Mouse (Mus musculus) mature B cell (primary cell): ENCODE measurements around the gene Becn1.

ENCODE experiments used
- in situ Hi-C: fragments of 300-500 bp; cut with MboI; formaldehyde crosslinking; loops from 2 replicates; pipeline ENCODE4 v1.14.3; 2019

Becn1 gene

GRCm38 (mm10) chr11:101264954-101265471, 37.1 kb downstream of the Becn1 start:
- in situ Hi-C loops: no loop called here

DNA sequence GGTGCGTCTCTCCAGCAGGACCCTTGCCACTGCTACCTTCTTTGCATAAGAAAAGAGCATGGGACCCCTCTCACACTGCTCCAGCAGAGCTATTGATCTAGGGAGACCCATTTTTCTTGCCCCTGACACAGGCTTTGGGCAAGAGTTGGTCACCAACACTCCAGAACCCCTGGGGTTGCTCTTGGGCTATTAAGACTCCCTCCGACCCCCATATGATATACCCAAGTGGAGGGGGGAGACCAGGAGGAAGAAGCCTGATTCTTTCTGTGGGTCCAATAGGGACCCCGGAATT, 38.2 kb downstream of the Becn1 start:
- in situ Hi-C loops: no loop called here

- in situ Hi-C loops: no loop called here
Observed at GRCm38 (mm10) chr11:101263138-101263988, 38.7 kb downstream of the Becn1 start.

- in situ Hi-C loops: no loop called here
Observed at GRCm38 (mm10) chr11:101262272-101262967, 39.7 kb downstream of the Becn1 start.

DNA sequence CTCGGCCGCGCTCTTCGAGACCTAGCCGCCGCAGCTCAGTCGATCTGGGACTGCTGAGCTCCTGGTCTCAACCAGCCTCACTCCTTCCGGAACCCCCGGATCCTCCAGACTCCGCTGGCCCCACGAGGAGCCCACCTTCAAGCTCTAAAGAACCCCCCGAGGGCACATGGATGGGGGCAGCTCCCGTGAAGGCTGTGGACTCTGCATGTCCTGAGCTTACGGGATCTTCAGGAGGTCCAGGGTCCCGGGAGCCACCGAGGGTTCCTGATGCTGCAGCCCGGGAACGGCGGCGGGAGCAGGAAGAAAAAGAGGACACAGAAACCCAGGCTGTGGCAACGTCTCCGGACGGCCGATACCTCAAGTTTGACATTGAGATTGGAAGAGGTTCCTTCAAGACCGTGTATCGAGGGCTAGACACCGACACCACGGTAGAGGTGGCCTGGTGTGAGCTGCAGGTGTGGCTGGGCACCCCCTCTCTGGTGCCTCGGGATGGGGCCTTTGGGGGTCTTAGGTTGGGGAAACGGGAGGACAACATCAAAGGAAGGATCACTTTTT, 41.2 kb downstream of the Becn1 start:
- in situ Hi-C loops: no loop called here

DNA sequence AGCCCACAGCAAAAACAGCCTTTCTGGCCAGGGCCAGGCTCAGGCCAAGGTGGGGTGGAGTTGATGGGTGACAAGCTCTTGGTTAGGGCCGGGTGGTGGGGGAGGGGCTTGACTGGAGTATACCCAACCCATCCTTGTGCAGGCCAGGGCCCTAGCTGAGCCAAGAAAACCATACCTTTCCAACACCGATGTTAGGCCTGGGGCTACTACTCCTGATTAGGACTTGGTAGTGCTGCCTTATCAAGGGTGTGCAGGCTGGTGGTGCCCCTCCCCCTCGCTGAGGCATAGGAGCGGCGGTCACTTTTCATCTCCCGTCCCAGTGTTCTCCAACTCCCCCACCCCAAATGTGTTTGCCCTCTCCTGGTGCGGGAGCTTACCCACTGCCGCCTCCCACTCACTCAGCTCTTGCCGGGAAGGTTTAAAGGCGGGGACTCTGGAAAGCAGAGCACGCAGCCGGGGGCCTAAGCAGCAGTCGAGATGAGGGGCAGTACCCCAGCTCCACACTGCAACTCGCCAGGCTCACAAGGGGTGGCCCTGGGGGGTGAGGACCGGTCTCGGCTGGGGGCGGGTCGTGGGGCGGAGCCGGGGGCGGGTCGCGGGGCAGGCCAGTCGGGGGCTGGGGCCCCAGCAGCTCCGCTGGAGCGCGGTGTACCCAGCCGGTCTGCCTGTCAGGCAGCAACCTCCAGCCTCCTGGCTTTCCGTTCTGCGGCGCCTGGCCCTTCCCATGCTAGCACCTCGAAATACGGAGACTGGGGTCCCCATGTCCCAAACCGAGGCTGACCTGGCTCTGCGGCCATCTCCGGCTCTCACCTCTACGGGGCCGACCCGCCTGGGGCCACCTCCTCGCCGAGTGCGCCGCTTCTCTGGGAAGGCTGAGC, 41.9 kb downstream of the Becn1 start, which contains the start of gene Wnk4:
TSS of gene Wnk4 (plus strand) at position 620 of the 878 bp plus-strand sequence.
- in situ Hi-C loops: no loop called here

- in situ Hi-C loops: no loop called here
Observed at GRCm38 (mm10) chr11:101259261-101259712, 42.8 kb downstream of the Becn1 start.

GRCm38 (mm10) chr11:101255826-101256775, 46.0 kb downstream of the Becn1 start:
- in situ Hi-C loops: no loop called here

DNA sequence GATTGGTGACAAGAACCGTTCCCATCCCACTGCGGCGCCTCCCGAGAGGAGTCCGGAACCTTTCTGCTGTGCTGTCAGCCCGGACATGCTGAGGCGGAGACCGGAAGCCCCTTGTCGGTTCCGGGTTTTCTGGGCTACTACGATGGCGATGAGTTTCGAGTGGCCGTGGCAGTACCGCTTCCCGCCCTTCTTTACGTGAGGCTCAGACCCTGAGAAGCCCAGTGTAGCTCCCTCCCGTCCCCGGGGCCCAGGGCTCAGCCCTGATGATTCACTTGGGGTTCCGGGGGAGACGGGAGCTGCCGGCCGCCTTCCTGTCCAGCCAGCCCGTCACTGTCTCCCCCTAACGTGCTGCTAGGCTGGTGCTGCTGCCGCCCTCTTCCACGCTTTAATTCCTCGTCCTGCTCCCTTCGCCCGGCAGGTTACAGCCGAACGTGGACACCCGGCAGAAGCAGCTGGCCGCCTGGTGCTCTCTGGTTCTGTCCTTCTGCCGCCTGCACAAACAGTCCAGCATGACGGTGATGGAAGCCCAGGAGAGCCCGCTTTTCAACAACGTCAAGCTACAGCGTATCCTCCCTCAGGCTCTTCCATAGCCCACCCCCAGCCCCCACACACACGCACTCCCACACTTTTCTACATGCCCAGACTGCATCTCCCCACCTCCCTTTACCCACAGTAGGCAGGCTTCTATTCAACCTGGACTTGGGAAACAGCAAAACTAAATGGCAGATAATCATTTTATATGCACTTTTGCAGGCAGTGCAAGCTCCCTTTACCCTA, 48.3 kb downstream of the Becn1 start, which contains the start of gene Vps25:
TSS of gene Vps25 (plus strand) at position 95 of the 777 bp plus-strand sequence.
- in situ Hi-C loops: no loop called here

- in situ Hi-C loops: no loop called here
Observed at GRCm38 (mm10) chr11:101252941-101253340, 49.1 kb downstream of the Becn1 start.

GRCm38 (mm10) chr11:101251031-101251430, 51.1 kb downstream of the Becn1 start:
- in situ Hi-C loops: no loop called here

- in situ Hi-C loops: loop anchor here (5.0 kb wide), 1 partner anchor 36 kb away; no protein-coding TSS in a partner anchor
Observed at GRCm38 (mm10) chr11:101248258-101248994, 53.7 kb downstream of the Becn1 start.

DNA sequence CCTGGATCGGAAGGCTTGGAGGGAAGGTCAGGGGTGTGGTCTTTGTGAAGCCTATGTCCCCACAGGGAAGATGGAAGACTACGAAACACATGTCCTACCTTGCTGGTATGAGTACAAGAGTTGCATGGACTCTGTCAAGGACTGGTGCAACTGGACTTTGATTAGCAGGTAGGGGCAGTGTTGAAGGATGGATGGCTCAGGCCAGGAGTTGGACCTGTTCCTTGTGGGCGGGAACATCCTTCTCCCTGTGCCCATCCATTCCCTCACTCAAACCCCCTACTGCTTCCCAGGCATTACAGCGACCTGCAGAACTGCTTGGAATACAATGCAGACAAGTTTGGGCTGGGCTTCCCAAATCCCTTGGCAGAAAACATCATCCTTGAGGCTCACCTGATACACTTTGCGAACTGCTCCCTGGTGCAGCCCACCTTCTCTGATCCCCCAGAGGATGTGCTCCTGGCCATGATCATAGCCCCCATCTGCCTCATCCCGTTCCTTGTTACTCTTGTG, 54.5 kb downstream of the Becn1 start:
- in situ Hi-C loops: loop anchor here (5.0 kb wide), 1 partner anchor 35 kb away; no protein-coding TSS in a partner anchor

- in situ Hi-C loops: loop anchor here (5.0 kb wide), 1 partner anchor 34 kb away; no protein-coding TSS in a partner anchor
Observed at GRCm38 (mm10) chr11:101246702-101247012, 55.4 kb downstream of the Becn1 start.

DNA sequence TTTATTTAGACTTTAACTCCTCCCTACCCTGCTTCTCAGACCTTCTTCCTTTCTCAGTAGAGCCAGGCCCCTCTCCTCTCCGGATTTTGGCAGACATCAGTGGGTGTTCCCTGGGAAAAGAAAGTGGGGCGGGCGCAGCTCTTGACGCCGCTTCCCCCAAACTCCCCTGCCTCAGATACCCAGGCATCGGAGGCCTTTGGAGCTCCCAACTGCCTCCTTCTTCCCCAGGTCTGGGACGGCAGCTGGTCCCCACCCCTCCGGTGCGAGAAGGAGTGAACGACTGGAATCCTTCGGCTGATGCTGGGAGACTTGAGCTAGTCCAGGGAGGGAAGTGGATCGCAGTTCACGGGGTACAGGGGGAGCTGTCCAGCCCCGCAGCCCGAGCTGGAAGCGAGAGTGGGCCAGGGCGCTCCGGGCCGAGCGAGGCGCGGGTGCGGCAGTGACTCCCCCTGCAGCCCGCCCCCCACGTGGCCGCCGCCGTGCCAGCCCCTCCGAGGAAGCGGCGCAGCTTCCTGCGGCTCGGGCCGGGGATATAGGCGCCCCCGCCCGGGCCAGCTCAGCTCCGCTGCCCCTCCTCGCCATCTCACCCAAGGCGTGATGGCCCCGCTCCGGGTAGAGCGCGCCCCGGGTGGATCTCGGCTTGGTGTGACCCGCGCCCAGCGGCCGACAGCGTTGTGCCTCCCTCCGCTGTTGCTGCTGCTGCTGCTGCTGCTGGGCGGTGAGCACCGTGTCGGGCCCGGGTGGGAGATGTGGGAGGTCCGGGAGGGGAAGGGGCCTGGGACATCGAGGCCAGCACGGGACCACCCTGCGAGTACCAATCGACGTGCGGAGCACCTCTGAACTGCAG, 56.0 kb downstream of the Becn1 start, which contains the start of gene Ramp2:
TSS of gene Ramp2 (plus strand) at position 174 of the 847 bp plus-strand sequence.
- in situ Hi-C loops: loop anchor here (5.0 kb wide), 1 partner anchor 34 kb away; no protein-coding TSS in a partner anchor

DNA sequence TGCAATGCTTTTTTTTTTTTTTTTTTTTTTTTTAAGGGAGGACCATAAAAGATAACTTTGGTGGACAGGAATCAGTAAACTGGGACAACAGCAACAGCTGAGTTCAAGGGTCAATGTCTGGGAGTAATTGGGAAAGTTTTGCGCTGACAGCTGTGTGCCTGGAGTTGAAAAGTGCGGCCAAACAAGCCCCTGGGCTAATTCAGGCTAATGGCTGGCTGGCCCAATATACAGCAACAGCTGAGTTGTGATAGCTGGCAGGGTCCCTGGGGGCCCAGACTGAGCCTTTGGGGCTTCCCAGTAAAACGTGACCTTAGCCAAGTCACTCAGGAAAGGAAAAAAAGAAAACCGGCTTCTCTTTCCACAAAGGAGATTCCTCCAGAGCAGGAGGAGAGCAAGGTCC, 57.0 kb downstream of the Becn1 start:
- in situ Hi-C loops: loop anchor here (5.0 kb wide), 1 partner anchor 33 kb away; no protein-coding TSS in a partner anchor

- in situ Hi-C loops: no loop called here
Observed at GRCm38 (mm10) chr11:101238071-101238647, 63.9 kb downstream of the Becn1 start.
